Mouse (Mus musculus): Measurements from ENCODE around the gene Mfsd12.

Gene Mfsd12

GRCm38 (mm10) chr10:81356352-81356990 is 820 bp upstream of the Mfsd12 start:
- DNase-seq, result no peak

GRCm38 (mm10) chr10:81358209-81358608 is 918 bp downstream of the Mfsd12 start:
- DNase-seq, result no peak

GRCm38 (mm10) chr10:81358841-81359240 is 1.6 kb downstream of the Mfsd12 start:
- no peak for DNase-seq

GRCm38 (mm10) chr10:81360721-81361120 is 3.4 kb downstream of the Mfsd12 start:
- DNase-seq, result no peak

GRCm38 (mm10) chr10:81362336-81362949 is 5.2 kb downstream of the Mfsd12 start:
- DNase-seq, result no peak

GRCm38 (mm10) chr10:81363436-81364346 is 6.4 kb downstream of the Mfsd12 start:
- DNase-seq, result no peak

GRCm38 (mm10) chr10:81364666-81365065 is 7.4 kb downstream of the Mfsd12 start:
- DNase-seq, result no peak

GRCm38 (mm10) chr10:81365073-81365472 is 7.8 kb downstream of the Mfsd12 start:
- DNase-seq, result peak; percentile 54

- DNase-seq, result no peak
Measured at GRCm38 (mm10) chr10:81365672-81366476, 8.6 kb downstream of the Mfsd12 start, which contains the start of gene 4930404N11Rik. TSS of gene 4930404N11Rik (minus strand) at chr10:81365816.

GRCm38 (mm10) chr10:81366477-81367206 is 9.4 kb downstream of the Mfsd12 start:
- DNase-seq, result no peak

- DNase-seq, result no peak
Measured at GRCm38 (mm10) chr10:81367207-81367495, 9.9 kb downstream of the Mfsd12 start.

- DNase-seq, result no peak
Measured at GRCm38 (mm10) chr10:81375322-81375721, 18.0 kb downstream of the Mfsd12 start.

- DNase-seq, result no peak
Measured at GRCm38 (mm10) chr10:81376561-81377361, 19.5 kb downstream of the Mfsd12 start.

GRCm38 (mm10) chr10:81377362-81377664 is 20.0 kb downstream of the Mfsd12 start:
- DNase-seq, result no peak

- DNase-seq, result no peak
Measured at GRCm38 (mm10) chr10:81377793-81378552, 20.7 kb downstream of the Mfsd12 start, which contains the start of gene Fzr1. TSS of gene Fzr1 (minus strand) at chr10:81378516.

GRCm38 (mm10) chr10:81378553-81379182 is 21.4 kb downstream of the Mfsd12 start:
- peak; percentile 100 for DNase-seq

- DNase-seq, result no peak
Measured at GRCm38 (mm10) chr10:81379183-81379553, 21.9 kb downstream of the Mfsd12 start.

- no peak for DNase-seq
Measured at GRCm38 (mm10) chr10:81379809-81380378, 22.6 kb downstream of the Mfsd12 start.

GRCm38 (mm10) chr10:81382039-81382438 is 24.7 kb downstream of the Mfsd12 start:
- DNase-seq, result no peak
